Mouse (Mus musculus) heart, adult 18-20 months (tissue): ENCODE data around the gene Errfi1. TPM values are rescaled to one million over a fixed set of nuclear protein-coding genes. Genes with fewer than 3 reads are reported as not detected.

ENCODE experiments used
- DNase-seq, 2 experiments: peaks; one replicate each; pipeline ENCODE4 v3.0.0; 2021 to 2022; ENCODE audit warnings: mixed read lengths in 1 of 2
- long read RNA-seq, 2 experiments: library from polyadenylated mRNA; stranded (forward); transcript quantifications; one replicate each; pipeline ENCODE4 v2.0.0; 2021
- total RNA-seq, 2 experiments: library from RNA; stranded (reverse); gene quantifications; 2 replicates each; pipeline ENCODE4 v1.2.3; 2021

Gene Errfi1
- total RNA-seq, result 10 to 100 TPM; 26.7 to 29.9 TPM
- long read RNA-seq, experiment 1, transcript Errfi1-201 (4 exons, 3,043 nt), result major isoform, 38 of 45 reads
- long read RNA-seq, experiment 1, partial matches to known transcripts, result 7 of 45 reads
- long read RNA-seq, experiment 1, other reads (novel, unspliced or antisense), result 0 of 45 reads
- long read RNA-seq, experiment 2, transcript Errfi1-201 (4 exons, 3,043 nt), result major isoform, 35 of 42 reads
- long read RNA-seq, experiment 2, partial matches to known transcripts, result 0 of 42 reads
- long read RNA-seq, experiment 2, other reads (novel, unspliced or antisense), result 6 of 42 reads

- DNase-seq, result no peak
Measured at GRCm38 (mm10) chr4:150853680-150854461, at the start of gene Errfi1. Gene Errfi1, plus strand, starts transcription at chr4:150853919.

GRCm38 (mm10) chr4:150804204-150804603 lies 49.5 kb upstream of the Errfi1 start:
- DNase-seq, result no peak

- peak in 1 of 2 experiments; percentile 40 for DNase-seq
Measured at GRCm38 (mm10) chr4:150807727-150808470, 45.8 kb upstream of the Errfi1 start.

- DNase-seq, result peak in 1 of 2 experiments; percentile 45
Measured at GRCm38 (mm10) chr4:150808471-150808847, 45.3 kb upstream of the Errfi1 start.

- DNase-seq, result peak in 1 of 2 experiments; percentile 52
Measured at GRCm38 (mm10) chr4:150809323-150809722, 44.4 kb upstream of the Errfi1 start.

GRCm38 (mm10) chr4:150815144-150815543 lies 38.6 kb upstream of the Errfi1 start:
- DNase-seq, result no peak

GRCm38 (mm10) chr4:150816414-150816951 lies 37.2 kb upstream of the Errfi1 start:
- DNase-seq, result no peak

- peak; percentile 73 for DNase-seq
Measured at GRCm38 (mm10) chr4:150819126-150819910, 34.4 kb upstream of the Errfi1 start.

GRCm38 (mm10) chr4:150821381-150821780 lies 32.3 kb upstream of the Errfi1 start:
- DNase-seq, result no peak

- DNase-seq, result no peak
Measured at GRCm38 (mm10) chr4:150822624-150823023, 31.1 kb upstream of the Errfi1 start.

GRCm38 (mm10) chr4:150823614-150824480 lies 29.9 kb upstream of the Errfi1 start:
- peak in 1 of 2 experiments; percentile 45 for DNase-seq

GRCm38 (mm10) chr4:150824877-150825276 lies 28.8 kb upstream of the Errfi1 start:
- peak in 1 of 2 experiments; percentile 55 for DNase-seq

- no peak for DNase-seq
Measured at GRCm38 (mm10) chr4:150825531-150825930, 28.2 kb upstream of the Errfi1 start.

- DNase-seq, result no peak
Measured at GRCm38 (mm10) chr4:150831321-150831720, 22.4 kb upstream of the Errfi1 start.

GRCm38 (mm10) chr4:150831941-150832340 lies 21.8 kb upstream of the Errfi1 start:
- DNase-seq, result peak; percentile 40 to 69

- no peak for DNase-seq
Measured at GRCm38 (mm10) chr4:150835163-150835562, 18.6 kb upstream of the Errfi1 start.

GRCm38 (mm10) chr4:150836258-150836657 lies 17.5 kb upstream of the Errfi1 start:
- DNase-seq, result no peak

- DNase-seq, result no peak
Measured at GRCm38 (mm10) chr4:150836961-150837360, 16.8 kb upstream of the Errfi1 start.

GRCm38 (mm10) chr4:150837458-150837857 lies 16.3 kb upstream of the Errfi1 start:
- DNase-seq, result peak; percentile 78 to 79

- DNase-seq, result no peak
Measured at GRCm38 (mm10) chr4:150842045-150842444, 11.7 kb upstream of the Errfi1 start.

GRCm38 (mm10) chr4:150843181-150843580 lies 10.5 kb upstream of the Errfi1 start:
- DNase-seq, result no peak
